Mouse (Mus musculus) MEL (cell line): ENCODE data around the gene Gm28047. TPM values are rescaled to one million over a fixed set of nuclear protein-coding genes. Genes with fewer than 3 reads are reported as not detected.
"Not testable (repeated sequence)": the region's sequence is repeated elsewhere in the genome, so short reads cannot be mapped to it uniquely, and the experiment has no call there.

Source experiments
- DNase-seq: peaks from one replicate; pipeline ENCODE4 v3.0.0; 2011; ENCODE audit warnings: low read depth, low spot score
- H3K27ac ChIP-seq: 2 replicates; pipeline ENCODE4 v1.5.1; 2012; ENCODE audit warnings: low read depth, mild to moderate bottlenecking, control low read depth, low read length, moderate library complexity; ENCODE audit not compliant: control insufficient read depth
- H3K27me3 ChIP-seq, 2 experiments: fragments of 150-350 bp in 1 of 2; sonication (generic) in 1 of 2; 2 replicates each; pipeline ENCODE4 v1.6.1; 2012; ENCODE audit warnings: low read length in 2 of 2, mild to moderate bottlenecking in 2 of 2, improper control_type of control experiment in 1 of 2, moderate library complexity in 1 of 2; ENCODE audit not compliant: insufficient read depth in 2 of 2, control insufficient read depth in 1 of 2
- H3K36me3 ChIP-seq, 2 experiments: 2 replicates each; pipeline ENCODE4 v1.6.1; 2012 to 2014; ENCODE audit warnings: low read length in 2 of 2, improper control_type of control experiment in 1 of 2, inconsistent platforms in 1 of 2, mild to moderate bottlenecking in 1 of 2; ENCODE audit not compliant: insufficient read depth in 2 of 2, control insufficient read depth in 1 of 2
- H3K4me1 ChIP-seq, 2 experiments: fragments of 150-350 bp in 1 of 2; sonication (generic) in 1 of 2; 2 replicates each; pipeline ENCODE4 v1.6.1; 2012; ENCODE audit warnings: low read length in 2 of 2, improper control_type of control experiment in 1 of 2, mild to moderate bottlenecking in 1 of 2; ENCODE audit not compliant: insufficient read depth in 2 of 2, control insufficient read depth in 1 of 2
- H3K4me3 ChIP-seq, 2 experiments: fragments of 150-350 bp in 1 of 2; sonication (generic) in 1 of 2; 2 replicates each; pipeline ENCODE4 v1.5.1; 2012; ENCODE audit warnings: low read depth in 2 of 2, low read length in 2 of 2, mild to moderate bottlenecking in 2 of 2, moderate library complexity in 2 of 2, control low read depth in 1 of 2, improper control_type of control experiment in 1 of 2; ENCODE audit not compliant: control insufficient read depth in 1 of 2, insufficient read depth in 1 of 2
- H3K79me2 ChIP-seq: 2 replicates; pipeline ENCODE4 v1.6.1; 2012; ENCODE audit warnings: mild to moderate bottlenecking, low read length, moderate library complexity; ENCODE audit not compliant: control insufficient read depth, poor library complexity, insufficient read depth
- H3K9ac ChIP-seq: 2 replicates; pipeline ENCODE4 v1.6.1; 2012; ENCODE audit warnings: low read depth, mild to moderate bottlenecking, control low read depth, low read length, moderate library complexity; ENCODE audit not compliant: control insufficient read depth, poor library complexity, severe bottlenecking
- H3K9me3 ChIP-seq: fragments of 150-350 bp; sonication (generic); replicated peaks from 2 replicates; pipeline ENCODE4 v1.6.1; 2012; ENCODE audit warnings: mild to moderate bottlenecking, low read length, improper control_type of control experiment, moderate library complexity; ENCODE audit not compliant: insufficient read depth
- CHD2 ChIP-seq: IDR thresholded peaks from 2 replicates; pipeline ENCODE4 v1.6.1; 2011; ENCODE audit warnings: low read length, improper control_type of control experiment
- CTCF ChIP-seq, 3 experiments: IDR thresholded peaks in 2 of 3; conservative IDR thresholded peaks in 1 of 3; 2 replicates each; pipeline ENCODE4 v1.5.1; 2011 to 2012; ENCODE audit warnings: low read length in 3 of 3, low read depth in 2 of 3, mild to moderate bottlenecking in 2 of 3, improper control_type of control experiment in 1 of 3, inconsistent platforms in 1 of 3, mixed read lengths in 1 of 3, moderate library complexity in 1 of 3; ENCODE audit not compliant: control insufficient read depth in 1 of 3, insufficient read depth in 1 of 3, poor library complexity in 1 of 3, severe bottlenecking in 1 of 3
- ELF1 ChIP-seq: IDR thresholded peaks from 2 replicates; pipeline ENCODE4 v1.6.1; 2014; ENCODE audit warnings: low read depth, mild to moderate bottlenecking, inconsistent platforms, low read length, improper control_type of control experiment, moderate library complexity
- EP300 ChIP-seq, 2 experiments: IDR thresholded peaks; 2 replicates each; pipeline ENCODE4 v1.6.1; 2011; ENCODE audit warnings: improper control_type of control experiment in 2 of 2, low read length in 2 of 2, low read depth in 1 of 2, mild to moderate bottlenecking in 1 of 2
- ETS1 ChIP-seq: IDR thresholded peaks from 2 replicates; pipeline ENCODE4 v1.6.1; 2012; ENCODE audit warnings: low read depth, mild to moderate bottlenecking, inconsistent platforms, low read length, improper control_type of control experiment, moderate library complexity
- GATA1 ChIP-seq: IDR thresholded peaks from 2 replicates; pipeline ENCODE4 v1.6.1; 2011; ENCODE audit warnings: low read depth, low read length, improper control_type of control experiment
- MAFK ChIP-seq: IDR thresholded peaks from 2 replicates; pipeline ENCODE4 v1.6.1; 2011; ENCODE audit warnings: low read depth, mild to moderate bottlenecking, low read length, improper control_type of control experiment, borderline replicate concordance
- MEF2A ChIP-seq: IDR thresholded peaks from 2 replicates; pipeline ENCODE4 v1.6.1; 2014; ENCODE audit warnings: low read depth, mild to moderate bottlenecking, inconsistent platforms, low read length, improper control_type of control experiment; ENCODE audit not compliant: poor library complexity, insufficient replicate concordance, severe bottlenecking; ENCODE audit errors: extremely low read depth
- NELFE ChIP-seq: IDR thresholded peaks from 2 replicates; pipeline ENCODE4 v1.6.1; 2011; ENCODE audit warnings: low read depth, low read length, improper control_type of control experiment
- POLR2AphosphoS2 ChIP-seq: IDR thresholded peaks from 2 replicates; pipeline ENCODE4 v1.6.1; 2011; ENCODE audit warnings: low read length, improper control_type of control experiment
- POLR2AphosphoS5 ChIP-seq: IDR thresholded peaks from 2 replicates; pipeline ENCODE4 v1.6.1; 2012; ENCODE audit warnings: low read depth, borderline replicate concordance, mild to moderate bottlenecking, inconsistent platforms, low read length, moderate library complexity, mixed read lengths
- RAD21 ChIP-seq: IDR thresholded peaks from 2 replicates; pipeline ENCODE4 v1.6.1; 2011; ENCODE audit warnings: mild to moderate bottlenecking, low read depth, low read length, improper control_type of control experiment
- RCOR1 ChIP-seq: IDR thresholded peaks from 2 replicates; pipeline ENCODE4 v1.6.1; 2012; ENCODE audit warnings: low read depth, mild to moderate bottlenecking, inconsistent platforms, low read length, improper control_type of control experiment
- SMC3 ChIP-seq: IDR thresholded peaks from 2 replicates; pipeline ENCODE4 v1.6.1; 2011; ENCODE audit warnings: low read depth, low read length, improper control_type of control experiment
- TAL1 ChIP-seq: IDR thresholded peaks from 2 replicates; pipeline ENCODE4 v1.6.1; 2012; ENCODE audit warnings: mild to moderate bottlenecking, inconsistent platforms, low read length, moderate library complexity, mixed read lengths
- TCF12 ChIP-seq: IDR thresholded peaks from 2 replicates; pipeline ENCODE4 v1.6.1; 2014; ENCODE audit warnings: low read depth, mild to moderate bottlenecking, inconsistent platforms, low read length, improper control_type of control experiment, moderate library complexity
- UBTF ChIP-seq: IDR thresholded peaks from 2 replicates; pipeline ENCODE4 v1.6.1; 2012; ENCODE audit warnings: low read depth, mild to moderate bottlenecking, inconsistent platforms, low read length, improper control_type of control experiment, moderate library complexity, borderline replicate concordance; ENCODE audit not compliant: insufficient read depth
- ZC3H11A ChIP-seq: IDR thresholded peaks from 2 replicates; pipeline ENCODE4 v1.6.1; 2012; ENCODE audit warnings: low read depth, mild to moderate bottlenecking, inconsistent platforms, low read length, improper control_type of control experiment
- ZKSCAN1 ChIP-seq: IDR thresholded peaks from 2 replicates; pipeline ENCODE4 v1.6.1; 2012; ENCODE audit warnings: low read depth, mild to moderate bottlenecking, inconsistent platforms, low read length, improper control_type of control experiment, moderate library complexity
- ZNF384 ChIP-seq: IDR thresholded peaks from 2 replicates; pipeline ENCODE4 v1.6.1; 2012; ENCODE audit warnings: low read depth, mild to moderate bottlenecking, inconsistent platforms, low read length, improper control_type of control experiment
- polyA plus RNA-seq, 2 experiments: library from polyadenylated mRNA; stranded (reverse) in 1 of 2; unstranded in 1 of 2; fragments of >175 nt in 1 of 2; fragments of >200 nt in 1 of 2; gene quantifications; 2 replicates each; pipeline versions ENCODE4 v1.2.1 to v1.2.4; 2012; ENCODE audit warnings: low replicate concordance in 2 of 2, low read depth in 1 of 2; ENCODE audit not compliant: insufficient read length in 2 of 2, insufficient read depth in 1 of 2, missing spikeins in 1 of 2
- total RNA-seq: library from RNA; depleted of rRNA; stranded (reverse); fragments of 300-350 nt; gene quantifications from 2 replicates; pipeline ENCODE4 v1.2.3, GENCODE M21; 2012

Gene Gm28047
- total and polyA plus RNA-seq, 3 experiments = 0.52 TPM; not detected in 2

DNA sequence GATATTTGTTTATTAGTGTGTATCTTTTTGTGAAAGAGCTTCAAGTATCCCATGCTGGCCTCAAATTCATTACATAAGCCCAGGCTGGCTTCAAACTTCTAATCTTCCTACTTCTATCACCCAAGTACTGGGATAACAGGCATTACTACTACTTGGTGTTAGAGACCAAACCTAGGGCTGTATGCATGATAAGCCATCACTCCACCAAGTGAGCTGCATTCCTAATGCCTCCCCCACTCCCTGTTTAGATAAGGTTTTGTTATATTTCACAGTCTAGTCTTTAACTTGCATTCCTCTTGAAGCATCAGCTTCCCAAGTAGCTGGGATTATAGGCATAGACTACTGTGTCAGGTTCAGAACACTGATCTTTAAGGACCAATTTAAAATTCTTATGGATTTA, 10.6 kb downstream of the Gm28047 start:
- peaks cover 41% of the 10 kb centered on the region for H3K79me2 ChIP-seq
- H3K4me3 ChIP-seq = no peak overlapping the region
- DNase-seq = no peak
- H3K9me3 ChIP-seq = no peaks in the 10 kb centered on the region
- peaks cover under 1 to 30% of the 10 kb centered on the region in 2 experiments for H3K36me3 ChIP-seq
- peaks cover 0 to 36% of the 10 kb centered on the region in 2 experiments; a peak in 3 of 4 replicates for H3K4me1 ChIP-seq
- no peak overlapping the region for H3K27ac ChIP-seq
- H3K27me3 ChIP-seq = no peaks in the 10 kb centered on the region
- no peak overlapping the region for H3K9ac ChIP-seq
- TF ChIP-seq ZKSCAN1 = no peak
- TF ChIP-seq MAFK = no peak
- no peak for TF ChIP-seq ZC3H11A
- 0 out of 2 replicates have a peak, but pooled peaks have one; percentile 13 for TF ChIP-seq ETS1
- peak in 1 of 2 experiments; percentile 13; a peak in 1 of 4 replicates for TF ChIP-seq EP300 (IDR thresholded peaks at IDR 0.05; ENCODE audit: low read depth in 1 of 2, low read length in 2 of 2)
- no peak for TF ChIP-seq ZNF384
- TF ChIP-seq POLR2AphosphoS2 = no peak
- no peak for TF ChIP-seq ELF1
- TF ChIP-seq MEF2A = no peak
- TF ChIP-seq NELFE = no peak
- TF ChIP-seq GATA1 = peak; percentile 59; the same call in 1 of the 2 replicates
- no peak for TF ChIP-seq SMC3
- TF ChIP-seq RCOR1 = no peak

DNA sequence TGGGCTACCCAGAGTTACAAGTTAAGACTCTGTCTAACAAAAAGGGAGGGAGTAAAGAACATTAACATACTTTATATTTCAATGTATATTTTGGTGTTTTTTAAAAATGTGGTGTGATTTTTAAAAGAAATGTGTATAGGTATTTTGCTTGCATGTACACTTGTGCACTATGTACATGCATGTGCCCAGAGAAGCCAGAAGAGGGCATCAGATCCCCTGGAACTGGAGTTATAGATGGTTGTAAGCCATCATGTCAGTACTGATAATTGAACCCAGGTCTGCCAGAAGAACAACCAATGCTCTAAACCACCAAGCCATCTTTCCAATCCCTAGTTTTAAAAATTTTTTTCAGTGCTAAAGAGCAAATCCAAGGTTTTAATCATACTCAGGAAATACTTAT, 11.9 kb downstream of the Gm28047 start:
- DNase-seq = peak; percentile 49
- Histone ChIP-seq H3K9me3 (no peaks in the 10 kb centered on the region), H3K27me3 (no peaks in the 10 kb centered on the region)
- no peak for TF ChIP-seq TAL1
- no peak for TF ChIP-seq POLR2AphosphoS5
- no peak for TF ChIP-seq CHD2
- TF ChIP-seq ELF1 = no peak
- TF ChIP-seq SMC3 = peak; percentile 28; the same call in 1 of the 2 replicates
- TF ChIP-seq RAD21 = peak; percentile 40
- no peak for TF ChIP-seq TCF12
- peak; percentile 34 to 58 (median 54); a peak in 5 of 6 replicates for TF ChIP-seq CTCF (IDR thresholded peaks at IDR 0.05 in 2 of 3, conservative IDR thresholded peaks at IDR 0.05 in 1 of 3; ENCODE audit: control insufficient read depth in 1 of 3, insufficient read depth in 1 of 3, low read depth in 2 of 3, low read length in 3 of 3, poor library complexity in 1 of 3, severe bottlenecking in 1 of 3)
- no peak for TF ChIP-seq UBTF
- no peak for TF ChIP-seq MAFK
- no peak for TF ChIP-seq GATA1
- TF ChIP-seq, all 39 proteins: peak for 3
- H3K79me2 ChIP-seq = peaks cover 37% of the 10 kb centered on the region
- peaks cover 2 to 22% of the 10 kb centered on the region in 2 experiments for H3K36me3 ChIP-seq
- no peak overlapping the region for H3K9ac ChIP-seq
- H3K27ac ChIP-seq = no peak overlapping the region
- H3K4me1 ChIP-seq = peaks cover 0 to 30% of the 10 kb centered on the region in 2 experiments; a peak in 2 of 4 replicates
- no peak overlapping the region for H3K4me3 ChIP-seq

DNA sequence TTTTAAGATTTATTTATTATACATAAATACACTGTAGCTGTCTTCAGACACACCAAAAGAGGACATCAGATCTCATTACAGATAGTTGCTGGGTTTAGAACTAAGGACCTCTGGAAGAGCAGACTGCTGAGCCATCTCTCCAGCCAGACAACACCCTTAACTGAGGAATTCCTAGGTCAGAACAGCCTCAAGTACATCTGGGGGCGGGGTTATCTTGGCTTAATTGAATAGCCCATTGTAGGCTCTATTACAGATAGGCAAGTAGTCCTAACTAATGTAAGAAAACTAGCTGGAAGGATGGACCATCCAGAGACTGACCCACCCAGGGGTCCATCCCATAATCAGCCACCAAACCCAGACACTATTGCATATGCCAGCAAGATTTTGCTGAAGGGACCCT, 16.3 kb downstream of the Gm28047 start:
- H3K27me3 ChIP-seq, H3K9me3 ChIP-seq, H3K9ac ChIP-seq, DNase-seq, H3K4me3 ChIP-seq, H3K4me1 ChIP-seq, H3K36me3 ChIP-seq, H3K27ac ChIP-seq: not testable (repeated sequence)
- peaks cover 20% of the 10 kb centered on the region for H3K79me2 ChIP-seq
